Mouse (Mus musculus): Measurements from ENCODE around the gene Atp6ap1. TPM values are rescaled to one million over a fixed set of nuclear protein-coding genes. Genes with fewer than 3 reads are reported as not detected.

Gene Atp6ap1
- polyA plus RNA-seq, 1 experiment = 74.7 TPM

DNA sequence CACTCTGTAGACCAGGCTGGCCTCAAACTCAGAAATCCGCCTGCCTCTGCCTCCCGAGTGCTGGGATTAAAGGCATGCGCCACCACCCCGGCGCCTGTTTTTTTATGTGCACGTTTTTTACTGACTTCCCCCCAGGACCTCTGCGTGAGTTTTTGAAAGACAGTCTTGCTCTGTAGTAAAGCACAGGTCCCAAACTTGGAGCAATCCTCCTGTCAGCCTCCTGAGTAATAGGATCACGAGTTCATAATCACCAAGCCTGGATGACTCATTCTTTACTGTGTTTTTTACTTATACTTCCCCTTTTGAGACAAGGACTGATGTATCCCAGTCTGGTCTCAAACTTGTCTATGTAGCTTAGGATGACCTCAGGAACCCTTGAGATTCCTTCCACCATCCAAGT lies 19.0 kb upstream of the Atp6ap1 start:
- Histone ChIP-seq H3K9me3 (replicated peaks; ENCODE audit: control insufficient read depth, insufficient read depth, low read length, poor library complexity, severe bottlenecking) (no peaks in the 10 kb centered on the region), H3K4me3 (ENCODE audit: low read depth, low read length) (no peak overlapping the region), H3K9ac (ENCODE audit: low read depth, poor library complexity, severe bottlenecking) (no peak overlapping the region), H3K27ac (ENCODE audit: insufficient read depth, low read length) (no peak overlapping the region), H3K27me3 (ENCODE audit: control insufficient read depth, insufficient read depth, low read length, poor library complexity, severe bottlenecking) (no peaks in the 10 kb centered on the region), H3K4me1 (ENCODE audit: control insufficient read depth, insufficient read depth, low read length) (no peaks in the 10 kb centered on the region), H3K36me3 (ENCODE audit: control insufficient read depth, insufficient read depth, low read length, poor library complexity, severe bottlenecking) (peaks cover 4% of the 10 kb centered on the region)
- TF ChIP-seq CTCF (IDR thresholded peaks at IDR 0.05; ENCODE audit: low read depth, low read length) (no peak), POLR2A (IDR thresholded peaks at IDR 0.05; ENCODE audit: insufficient read depth, low read length) (no peak), EP300 (IDR thresholded peaks at IDR 0.05; ENCODE audit: insufficient read depth, low read depth, low read length) (no peak)

DNA sequence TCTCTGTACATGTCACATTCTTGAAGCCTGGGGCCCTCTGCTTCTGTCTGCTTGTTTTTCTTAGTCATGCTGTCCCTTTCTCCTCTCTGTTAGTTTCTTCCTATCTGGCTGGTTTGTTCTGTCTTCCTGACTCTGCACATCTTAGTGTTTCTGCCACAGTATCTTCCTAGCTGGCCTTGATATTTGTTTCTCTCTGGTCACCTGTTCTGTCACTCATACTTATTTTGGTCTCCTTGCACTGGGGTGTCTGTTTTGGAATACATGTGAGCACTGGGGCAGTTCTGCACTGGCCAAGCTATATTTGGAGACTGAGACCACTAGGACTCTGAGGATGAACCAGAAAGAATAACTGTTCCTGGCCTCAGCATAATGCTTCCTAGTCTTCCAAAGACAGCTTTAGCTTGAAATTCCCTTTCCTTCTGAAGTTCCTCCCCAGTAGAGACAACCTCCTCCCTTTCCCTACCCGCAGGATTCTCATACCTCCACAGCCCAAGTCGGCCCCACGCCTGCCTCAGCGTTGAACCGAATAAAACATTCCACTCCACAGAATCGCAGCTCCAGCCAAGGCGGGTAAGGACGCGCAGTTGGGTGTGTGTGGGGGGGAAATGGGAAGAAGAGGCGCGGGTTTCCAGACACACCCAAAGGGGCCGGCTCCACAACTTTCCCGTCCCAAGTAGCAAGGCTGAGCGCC lies 15.7 kb upstream of the Atp6ap1 start:
- H3K4me1 ChIP-seq (ENCODE audit: control insufficient read depth, insufficient read depth, low read length) = peaks cover 2% of the 10 kb centered on the region
- H3K9ac ChIP-seq (ENCODE audit: low read depth, poor library complexity, severe bottlenecking) = peak overlapping the region; percentile 59
- no peaks in the 10 kb centered on the region for H3K36me3 ChIP-seq (ENCODE audit: control insufficient read depth, insufficient read depth, low read length, poor library complexity, severe bottlenecking)
- H3K27ac ChIP-seq (ENCODE audit: insufficient read depth, low read length) = no peak overlapping the region
- no peaks in the 10 kb centered on the region for H3K9me3 ChIP-seq (replicated peaks; ENCODE audit: control insufficient read depth, insufficient read depth, low read length, poor library complexity, severe bottlenecking)
- TF ChIP-seq EP300 (IDR thresholded peaks at IDR 0.05; ENCODE audit: insufficient read depth, low read depth, low read length) = no peak
- TF ChIP-seq POLR2A (IDR thresholded peaks at IDR 0.05; ENCODE audit: insufficient read depth, low read length) = no peak
- TF ChIP-seq CTCF (IDR thresholded peaks at IDR 0.05; ENCODE audit: low read depth, low read length) = no peak
- H3K27me3 ChIP-seq (ENCODE audit: control insufficient read depth, insufficient read depth, low read length, poor library complexity, severe bottlenecking) = no peaks in the 10 kb centered on the region
- peak overlapping the region; percentile 95 for H3K4me3 ChIP-seq (ENCODE audit: low read depth, low read length)

- no peak for TF ChIP-seq POLR2A (IDR thresholded peaks at IDR 0.05; ENCODE audit: insufficient read depth, low read length)
- no peak for TF ChIP-seq CTCF (IDR thresholded peaks at IDR 0.05; ENCODE audit: low read depth, low read length)
- TF ChIP-seq EP300 (IDR thresholded peaks at IDR 0.05; ENCODE audit: insufficient read depth, low read depth, low read length) = no peak
- Histone ChIP-seq H3K4me3 (ENCODE audit: low read depth, low read length) (peak within 1 kb of the TSS; percentile 95), H3K9ac (ENCODE audit: low read depth, poor library complexity, severe bottlenecking) (peak within 1 kb of the TSS; percentile 87), H3K27ac (ENCODE audit: insufficient read depth, low read length) (peak within 1 kb of the TSS; percentile 68), H3K9me3 (replicated peaks; ENCODE audit: control insufficient read depth, insufficient read depth, low read length, poor library complexity, severe bottlenecking) (no peaks in the 10 kb centered on the region), H3K4me1 (ENCODE audit: control insufficient read depth, insufficient read depth, low read length) (peaks cover 2% of the 10 kb centered on the region), H3K36me3 (ENCODE audit: control insufficient read depth, insufficient read depth, low read length, poor library complexity, severe bottlenecking) (no peaks in the 10 kb centered on the region), H3K27me3 (ENCODE audit: control insufficient read depth, insufficient read depth, low read length, poor library complexity, severe bottlenecking) (no peaks in the 10 kb centered on the region)
Observed at GRCm38 (mm10) chrX:74281732-74282394, 15.0 kb upstream of the Atp6ap1 start, which contains the start of the genes Taz and Dnase1l1. Gene Taz, plus strand, starts transcription at chrX:74281912. Gene Dnase1l1, minus strand, starts transcription at chrX:74282337.

DNA sequence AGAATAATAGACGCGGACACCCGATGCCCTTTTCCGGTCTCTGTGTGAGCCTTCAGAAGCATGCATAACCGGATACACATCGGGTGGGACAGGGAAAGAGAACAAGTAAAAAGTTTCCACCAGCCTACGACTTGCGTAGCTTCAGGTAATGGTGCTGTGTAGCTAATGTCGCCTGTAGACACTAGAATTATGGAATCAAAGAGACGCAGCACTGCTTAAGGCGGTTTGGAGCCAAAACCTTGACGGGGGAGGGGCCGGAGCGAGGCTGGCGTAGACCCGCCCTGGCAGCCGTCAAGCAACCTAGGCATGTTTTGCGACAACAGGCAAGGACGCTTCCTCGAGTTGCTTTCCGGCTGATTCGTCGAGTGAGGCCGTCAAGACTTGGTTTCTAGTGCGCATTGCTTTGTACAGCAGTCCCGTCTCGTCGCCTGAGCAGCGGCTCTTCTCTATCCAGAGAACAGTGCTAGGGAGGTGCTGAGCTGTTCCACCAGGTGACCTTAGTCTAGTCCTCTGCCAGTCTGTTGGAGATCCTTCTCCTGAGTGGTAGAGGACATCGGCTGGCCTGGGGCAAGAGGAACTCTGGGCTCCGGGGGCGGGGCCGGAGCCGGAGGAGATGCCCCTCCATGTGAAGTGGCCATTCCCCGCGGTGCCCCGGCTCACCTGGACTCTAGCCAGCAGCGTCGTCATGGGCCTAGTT lies 14.4 kb upstream of the Atp6ap1 start:
- H3K27me3 ChIP-seq (ENCODE audit: control insufficient read depth, insufficient read depth, low read length, poor library complexity, severe bottlenecking) = no peaks in the 10 kb centered on the region
- H3K9ac ChIP-seq (ENCODE audit: low read depth, poor library complexity, severe bottlenecking) = peak overlapping the region; percentile 87
- no peaks in the 10 kb centered on the region for H3K9me3 ChIP-seq (replicated peaks; ENCODE audit: control insufficient read depth, insufficient read depth, low read length, poor library complexity, severe bottlenecking)
- peaks cover 2% of the 10 kb centered on the region for H3K4me1 ChIP-seq (ENCODE audit: control insufficient read depth, insufficient read depth, low read length)
- TF ChIP-seq CTCF (IDR thresholded peaks at IDR 0.05; ENCODE audit: low read depth, low read length) (no peak), POLR2A (IDR thresholded peaks at IDR 0.05; ENCODE audit: insufficient read depth, low read length) (peak; percentile 59), EP300 (IDR thresholded peaks at IDR 0.05; ENCODE audit: insufficient read depth, low read depth, low read length) (no peak)
- H3K4me3 ChIP-seq (ENCODE audit: low read depth, low read length) = peak overlapping the region; percentile 95
- H3K36me3 ChIP-seq (ENCODE audit: control insufficient read depth, insufficient read depth, low read length, poor library complexity, severe bottlenecking) = no peaks in the 10 kb centered on the region
- H3K27ac ChIP-seq (ENCODE audit: insufficient read depth, low read length) = peak overlapping the region; percentile 68; the same call in 1 of the 2 replicates

DNA sequence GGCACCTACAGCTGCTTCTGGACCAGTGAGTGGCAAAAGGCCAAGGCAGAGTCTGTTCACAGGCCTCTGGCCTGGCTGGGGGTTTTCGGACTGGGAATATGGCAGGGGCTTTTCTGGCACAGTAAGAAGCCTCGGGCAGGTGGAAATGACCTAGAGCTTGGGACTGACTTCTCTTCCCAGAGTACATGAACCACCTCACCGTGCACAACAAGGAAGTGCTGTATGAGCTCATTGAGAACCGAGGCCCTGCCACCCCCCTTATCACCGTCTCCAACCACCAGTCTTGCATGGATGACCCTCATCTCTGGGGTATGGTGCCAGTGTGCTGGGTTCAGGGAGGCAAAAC lies 13.8 kb upstream of the Atp6ap1 start:
- Histone ChIP-seq H3K27ac (ENCODE audit: insufficient read depth, low read length) (no peak overlapping the region), H3K9me3 (replicated peaks; ENCODE audit: control insufficient read depth, insufficient read depth, low read length, poor library complexity, severe bottlenecking) (no peaks in the 10 kb centered on the region), H3K4me1 (ENCODE audit: control insufficient read depth, insufficient read depth, low read length) (peaks cover 2% of the 10 kb centered on the region), H3K27me3 (ENCODE audit: control insufficient read depth, insufficient read depth, low read length, poor library complexity, severe bottlenecking) (no peaks in the 10 kb centered on the region), H3K9ac (ENCODE audit: low read depth, poor library complexity, severe bottlenecking) (peak overlapping the region; percentile 87), H3K36me3 (ENCODE audit: control insufficient read depth, insufficient read depth, low read length, poor library complexity, severe bottlenecking) (0 out of 2 replicates have a peak, but pooled peaks cover 2% of the 10 kb centered on the region), H3K4me3 (ENCODE audit: low read depth, low read length) (peak overlapping the region; percentile 95)
- TF ChIP-seq EP300 (IDR thresholded peaks at IDR 0.05; ENCODE audit: insufficient read depth, low read depth, low read length) = no peak
- TF ChIP-seq CTCF (IDR thresholded peaks at IDR 0.05; ENCODE audit: low read depth, low read length) = no peak
- TF ChIP-seq POLR2A (IDR thresholded peaks at IDR 0.05; ENCODE audit: insufficient read depth, low read length) = no peak
